Mouse (Mus musculus) forebrain, embryonic 11.5 days (tissue): Measurements from ENCODE around the gene Mpp3. TPM values are rescaled to one million over a fixed set of nuclear protein-coding genes. Genes with fewer than 3 reads are reported as not detected.

Experiments
- ATAC-seq: fragments of 200-750 bp; cut with Nextera tagmentation; replicated peaks from 2 replicates; pipeline ENCODE4 v1.8.0; 2017; ENCODE audit warnings: moderate TSS enrichment; ENCODE audit not compliant: low FRiP score
- DNase-seq: peaks from one replicate; pipeline ENCODE4 v3.0.0-alpha.2; 2017; ENCODE audit warnings: low spot score
- H3K27ac ChIP-seq: fragments of 300-500 bp; sonication (generic); 2 replicates; pipeline ENCODE4 v1.5.1; 2014; ENCODE audit warnings: low read depth, low read length
- H3K27me3 ChIP-seq: fragments of 300-500 bp; sonication (generic); 2 replicates; pipeline ENCODE4 v1.6.1; 2014; ENCODE audit warnings: mild to moderate bottlenecking, low read length, mixed read lengths; ENCODE audit not compliant: control insufficient read depth, insufficient read depth
- H3K36me3 ChIP-seq: fragments of 300-500 bp; sonication (generic); 2 replicates; pipeline ENCODE4 v1.6.1; 2014; ENCODE audit warnings: mild to moderate bottlenecking, low read length, moderate library complexity, mixed read lengths; ENCODE audit not compliant: control insufficient read depth, insufficient read depth
- H3K4me1 ChIP-seq: fragments of 300-500 bp; sonication (generic); replicated peaks from 2 replicates; pipeline ENCODE4 v1.6.1; 2014; ENCODE audit warnings: low read length, mixed read lengths; ENCODE audit not compliant: control insufficient read depth, insufficient read depth
- H3K4me2 ChIP-seq: fragments of 300-500 bp; sonication (generic); 2 replicates; pipeline ENCODE4 v1.6.1; 2014; ENCODE audit warnings: low read depth, mild to moderate bottlenecking, low read length, moderate library complexity, mixed read lengths; ENCODE audit not compliant: severe bottlenecking
- H3K4me3 ChIP-seq: fragments of 300-500 bp; sonication (generic); 2 replicates; pipeline ENCODE4 v1.5.1; 2014; ENCODE audit warnings: low read depth, low read length
- H3K9ac ChIP-seq: fragments of 300-500 bp; sonication (generic); 2 replicates; pipeline ENCODE4 v1.6.1; 2014; ENCODE audit warnings: low read length
- H3K9me3 ChIP-seq: fragments of 300-500 bp; sonication (generic); 2 replicates; pipeline ENCODE4 v1.6.1; 2016; ENCODE audit warnings: low read length, mixed read lengths; ENCODE audit not compliant: control insufficient read depth
- WGBS: fragments of 180-500 bp; shearing (Covaris S2); extraction: QIAGEN DNeasy Blood & Tissue Kit; methylation state at CpG from one replicate; pipeline ENCODE4 v1.1.7; 2014; 5-methylcytosine and 5-hydroxymethylcytosine counted together
- polyA plus RNA-seq: library from polyadenylated mRNA; unstranded; fragments of >200 nt; fragmentation: Nextera tagmentation; extraction: Ambion mirVana; gene quantifications from 2 replicates; pipeline ENCODE4 v1.2.1, GENCODE M21; 2014

Gene Mpp3
- polyA plus RNA-seq, 1 experiment from 2014 or later: 22.1 TPM

DNA sequence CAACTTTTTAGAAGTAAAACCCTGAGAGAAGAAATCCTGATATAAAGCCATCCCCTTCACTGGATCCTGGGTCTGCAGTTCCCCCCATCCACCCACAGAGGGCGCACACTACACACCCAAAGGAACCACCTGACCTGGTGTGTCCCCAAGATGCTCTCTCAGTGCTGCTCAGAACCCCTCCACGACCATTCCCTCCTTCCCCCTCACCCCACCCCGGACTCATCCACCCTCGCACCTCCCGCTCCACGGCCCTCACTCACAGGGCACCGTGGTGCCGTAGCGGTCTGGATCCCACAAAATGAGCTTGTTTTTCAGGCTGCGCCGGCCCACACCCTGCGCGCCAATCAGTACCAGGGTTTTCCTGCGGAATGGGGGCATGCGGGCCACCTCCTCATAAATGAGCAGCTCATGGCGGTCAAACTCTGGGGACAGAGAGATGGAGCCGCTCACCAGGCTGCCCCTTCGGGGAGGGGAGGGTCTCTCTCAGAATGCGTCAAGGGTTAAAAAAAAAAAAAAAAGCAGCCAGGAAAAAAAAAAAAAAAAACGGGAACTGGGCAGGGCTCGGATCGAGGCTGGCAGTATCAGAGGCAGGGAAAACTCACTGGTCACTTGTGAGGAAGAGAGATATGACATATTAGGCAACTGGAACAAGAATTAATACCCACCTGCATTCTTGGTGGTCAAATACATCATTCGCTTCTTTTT is 33.1 kb upstream of the Mpp3 start:
- peaks cover 2% of the 10 kb centered on the region; the same call in 1 of the 2 replicates for H3K4me1 ChIP-seq
- peak; percentile 87 for DNase-seq
- H3K9me3 ChIP-seq: no peaks in the 10 kb centered on the region
- no peak overlapping the region for H3K27ac ChIP-seq
- H3K36me3 ChIP-seq: no peaks in the 10 kb centered on the region; the same call in 1 of the 2 replicates
- ATAC-seq: peak; percentile 61; the same call in 1 of the 2 replicates
- H3K27me3 ChIP-seq: no peaks in the 10 kb centered on the region
- H3K4me2 ChIP-seq: peak overlapping the region; percentile 78
- 3% methylated on average over 23 of the region's 23 CpGs for WGBS
- peak overlapping the region; percentile 43 for H3K9ac ChIP-seq
- H3K4me3 ChIP-seq: peak overlapping the region; percentile 25

DNA sequence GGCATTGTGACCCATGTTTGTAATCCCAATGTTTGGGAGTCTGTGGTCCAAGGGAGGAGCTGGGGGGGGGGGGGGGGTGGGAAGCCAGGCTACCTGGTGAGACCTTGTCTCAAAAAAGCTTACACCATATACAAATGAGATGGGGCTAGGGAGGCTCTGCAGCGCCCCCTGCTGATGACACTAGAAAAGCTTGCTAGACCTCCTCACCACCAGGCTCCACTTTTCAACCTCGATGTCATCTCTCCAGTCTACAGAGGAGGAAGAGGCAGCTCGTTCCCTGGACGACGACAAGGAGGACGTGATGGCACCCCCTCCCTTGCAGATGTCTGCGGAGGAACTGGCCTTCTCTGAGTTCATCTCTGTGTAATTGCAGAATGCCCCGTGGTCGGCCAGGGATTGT is 25.6 kb upstream of the Mpp3 start:
- Histone ChIP-seq H3K4me2 (no peak overlapping the region), H3K36me3 (no peaks in the 10 kb centered on the region), H3K27me3 (no peaks in the 10 kb centered on the region), H3K9ac (no peak overlapping the region), H3K27ac (no peak overlapping the region), H3K4me1 (no peaks in the 10 kb centered on the region), H3K4me3 (no peak overlapping the region), H3K9me3 (no peaks in the 10 kb centered on the region)
- 32% methylated on average over 9 of the region's 9 CpGs for WGBS
- DNase-seq (peak; percentile 80), ATAC-seq (no peak)

DNA sequence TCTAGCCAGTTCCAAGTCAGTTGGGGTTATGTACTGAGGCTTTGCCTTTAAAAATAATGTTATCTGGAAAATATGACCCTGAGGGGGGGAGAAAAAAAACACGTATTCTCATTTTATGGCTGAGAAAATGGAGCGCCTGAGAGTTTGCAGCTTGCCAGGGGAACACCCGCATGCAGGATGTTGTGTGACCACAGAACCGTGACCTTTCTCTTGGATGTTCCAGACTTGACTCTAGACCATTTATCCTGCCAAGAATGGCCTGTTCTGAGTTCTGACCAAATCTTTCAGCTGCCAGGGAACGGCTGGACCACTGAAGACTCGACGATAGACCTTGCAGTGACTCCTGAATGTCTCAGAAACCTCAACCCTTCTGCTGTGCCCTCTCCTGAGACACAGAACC is 24.9 kb upstream of the Mpp3 start:
- Histone ChIP-seq H3K9me3 (no peaks in the 10 kb centered on the region), H3K4me2 (no peak overlapping the region), H3K9ac (no peak overlapping the region), H3K4me3 (no peak overlapping the region), H3K27ac (no peak overlapping the region), H3K27me3 (no peaks in the 10 kb centered on the region), H3K4me1 (no peaks in the 10 kb centered on the region), H3K36me3 (no peaks in the 10 kb centered on the region)
- ATAC-seq: no peak
- DNase-seq: no peak
- WGBS: 91% methylated on average over 7 of the region's 7 CpGs

DNA sequence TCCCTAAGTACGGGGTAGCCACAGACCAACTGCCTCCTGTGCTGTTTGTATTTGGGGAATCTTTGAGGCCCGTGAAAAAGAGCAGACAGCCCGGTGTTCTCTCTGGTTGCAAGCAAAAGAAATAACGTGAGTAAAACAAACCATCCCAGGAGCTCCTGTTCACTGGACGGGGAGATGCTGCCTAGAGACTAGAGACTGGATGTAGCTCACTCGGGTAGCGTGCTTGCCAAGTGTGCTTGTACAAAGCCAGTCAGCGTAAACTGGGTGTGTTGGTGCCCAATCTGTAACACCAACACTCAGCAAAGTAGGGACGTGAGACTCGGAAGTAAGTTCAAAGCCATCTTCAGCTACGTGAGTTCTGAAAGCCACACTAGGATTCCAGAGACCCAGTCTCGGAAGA is 24.4 kb upstream of the Mpp3 start:
- no peak for DNase-seq
- Histone ChIP-seq H3K27ac (no peak overlapping the region), H3K4me2 (no peak overlapping the region), H3K36me3 (no peaks in the 10 kb centered on the region), H3K4me3 (no peak overlapping the region), H3K9me3 (no peaks in the 10 kb centered on the region), H3K9ac (no peak overlapping the region), H3K4me1 (no peaks in the 10 kb centered on the region), H3K27me3 (no peaks in the 10 kb centered on the region)
- no peak for ATAC-seq
- WGBS: 85% methylated on average over 12 of the region's 12 CpGs

DNA sequence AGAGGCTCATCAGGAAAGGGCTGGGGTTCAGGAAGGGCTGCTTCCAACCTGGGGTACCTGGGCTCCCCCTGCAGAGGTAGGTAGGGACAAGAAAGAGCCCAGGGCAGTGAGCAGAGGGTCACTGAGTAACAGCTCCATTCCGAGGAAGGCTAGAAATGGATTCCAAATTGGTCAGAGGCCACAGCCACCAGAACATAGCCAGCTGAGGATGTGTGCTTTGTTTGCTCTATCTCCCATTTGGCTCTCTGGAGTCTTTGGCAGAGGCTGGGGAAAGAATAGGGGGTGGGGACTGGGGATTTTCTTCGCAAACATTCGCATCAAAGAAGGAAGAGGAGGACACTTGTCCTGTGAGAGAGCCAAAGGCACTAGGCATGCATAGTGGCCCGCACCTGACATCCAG is 23.7 kb upstream of the Mpp3 start:
- no peak for DNase-seq
- no peak overlapping the region for H3K27ac ChIP-seq
- no peak overlapping the region for H3K4me3 ChIP-seq
- no peaks in the 10 kb centered on the region for H3K27me3 ChIP-seq
- H3K9me3 ChIP-seq: no peaks in the 10 kb centered on the region
- H3K4me2 ChIP-seq: no peak overlapping the region
- H3K36me3 ChIP-seq: no peaks in the 10 kb centered on the region
- ATAC-seq: no peak
- H3K9ac ChIP-seq: no peak overlapping the region
- 44% methylated on average over 4 of the region's 4 CpGs for WGBS
- no peaks in the 10 kb centered on the region for H3K4me1 ChIP-seq

DNA sequence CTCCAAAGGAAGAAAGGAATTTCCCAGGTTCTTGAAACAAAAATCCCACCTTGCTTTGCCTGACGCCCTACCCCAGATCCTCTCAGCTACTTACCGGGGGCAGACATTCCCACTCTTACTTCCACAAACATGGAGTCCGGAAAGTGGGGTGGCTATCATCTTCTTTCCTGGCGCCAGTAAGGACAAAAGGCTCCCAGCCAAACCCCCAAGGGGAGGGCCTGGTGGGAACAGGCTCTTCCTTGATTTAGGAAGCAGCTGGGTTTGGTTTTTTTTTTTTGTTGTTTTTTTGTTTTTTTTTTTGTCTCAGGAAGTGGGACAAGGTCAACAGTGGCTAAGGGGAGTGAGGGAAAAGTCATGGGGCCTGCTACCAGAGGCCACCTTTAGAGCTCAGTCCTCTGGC is 23.3 kb upstream of the Mpp3 start:
- H3K27ac ChIP-seq: no peak overlapping the region
- no peaks in the 10 kb centered on the region for H3K9me3 ChIP-seq
- H3K36me3 ChIP-seq: no peaks in the 10 kb centered on the region
- no peaks in the 10 kb centered on the region for H3K4me1 ChIP-seq
- no peak overlapping the region for H3K4me3 ChIP-seq
- ATAC-seq (no peak), DNase-seq (no peak)
- no peaks in the 10 kb centered on the region for H3K27me3 ChIP-seq
- H3K4me2 ChIP-seq: no peak overlapping the region
- WGBS: 74% methylated on average over 4 of the region's 4 CpGs
- no peak overlapping the region for H3K9ac ChIP-seq

DNA sequence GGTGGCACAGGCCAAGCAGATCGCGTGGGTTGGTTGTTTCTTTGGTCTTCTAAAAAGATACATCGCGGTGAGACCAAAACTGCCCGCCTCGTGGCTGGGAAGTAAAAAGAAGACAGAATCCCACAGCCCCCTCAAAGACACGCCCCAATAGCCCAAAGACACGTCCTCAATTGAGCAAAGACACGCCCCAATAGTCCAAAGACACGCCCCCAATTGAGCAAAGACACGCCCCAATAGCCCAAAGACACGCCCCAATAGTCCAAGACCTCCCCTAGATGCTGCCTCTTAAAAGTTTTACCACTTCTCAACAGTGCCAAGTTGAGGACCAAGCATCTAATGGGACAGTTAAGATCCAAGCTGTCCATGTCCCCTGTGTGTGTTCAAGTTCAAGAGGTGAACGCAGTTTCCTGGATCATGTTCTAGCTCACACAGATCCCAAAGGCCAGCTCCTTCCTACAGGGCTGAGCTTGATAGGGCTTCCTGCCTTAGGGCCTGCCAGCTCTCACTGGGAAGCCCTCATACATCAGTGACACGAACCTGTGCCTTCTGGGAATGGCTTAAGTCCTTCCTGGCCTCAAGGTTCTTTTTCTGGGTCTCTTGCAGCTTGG is 21.7 kb upstream of the Mpp3 start:
- Histone ChIP-seq H3K9ac (no peak overlapping the region), H3K36me3 (no peaks in the 10 kb centered on the region), H3K9me3 (peaks cover 7% of the 10 kb centered on the region), H3K4me3 (no peak overlapping the region), H3K4me1 (no peaks in the 10 kb centered on the region), H3K27me3 (no peaks in the 10 kb centered on the region), H3K27ac (no peak overlapping the region), H3K4me2 (no peak overlapping the region)
- no peak for ATAC-seq
- DNase-seq: no peak
- WGBS: 61% methylated on average over 14 of the region's 14 CpGs

DNA sequence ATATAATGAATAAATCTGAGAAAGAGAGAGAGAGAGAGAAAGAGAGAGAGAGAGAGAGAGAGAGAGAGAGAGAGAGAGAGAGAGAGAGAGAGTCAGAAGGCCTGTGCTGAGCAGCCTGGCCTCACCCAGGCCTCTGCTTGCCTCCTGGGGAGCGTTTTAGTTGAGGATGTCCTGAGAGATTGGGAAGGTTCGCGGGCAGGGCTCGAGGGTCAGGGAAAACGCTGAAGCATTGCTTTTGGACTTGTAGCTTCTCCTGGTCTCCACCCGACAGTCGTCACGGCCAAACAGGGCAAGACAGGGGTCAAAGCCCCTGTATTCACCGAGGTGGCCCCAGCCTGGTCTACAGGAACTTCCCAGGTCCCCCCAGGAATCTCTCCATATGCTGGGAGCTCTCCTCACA is 18.3 kb upstream of the Mpp3 start:
- Histone ChIP-seq H3K4me1 (no peaks in the 10 kb centered on the region), H3K9ac (no peak overlapping the region), H3K27ac (no peak overlapping the region), H3K9me3 (peaks cover 7% of the 10 kb centered on the region), H3K36me3 (no peaks in the 10 kb centered on the region), H3K4me2 (no peak overlapping the region), H3K4me3 (no peak overlapping the region), H3K27me3 (no peaks in the 10 kb centered on the region)
- 86% methylated on average over 9 of the region's 9 CpGs for WGBS
- DNase-seq (no peak), ATAC-seq (no peak)

DNA sequence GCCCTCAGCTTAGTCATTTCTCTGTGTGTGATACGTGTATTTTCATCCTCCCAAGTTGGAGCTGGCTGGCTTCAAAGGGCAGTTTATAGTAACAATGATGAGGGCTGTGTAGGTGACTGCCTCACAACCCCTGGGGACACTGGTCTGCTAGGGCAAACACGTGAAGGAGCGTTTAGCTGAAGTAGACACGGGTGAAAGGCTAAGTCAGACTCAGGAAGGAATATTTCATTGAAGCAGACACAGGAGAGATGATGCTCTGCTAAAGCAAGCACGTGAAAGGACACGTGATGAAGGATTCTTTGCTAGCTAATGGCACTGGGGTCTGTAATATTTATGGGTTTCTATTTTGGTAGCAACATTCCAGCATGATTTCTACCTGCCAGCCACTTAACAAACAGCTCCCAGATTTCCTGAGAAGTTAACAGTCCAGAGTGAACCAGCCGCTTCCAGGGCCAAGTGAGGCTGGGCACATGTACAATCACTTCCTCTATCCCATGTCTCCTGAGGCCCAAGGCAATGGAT is 16.5 kb upstream of the Mpp3 start:
- no peak overlapping the region for H3K27ac ChIP-seq
- WGBS: 86% methylated on average over 7 of the region's 7 CpGs

More for the DNA sequence above, 16.5 kb upstream of the Mpp3 start:
- ATAC-seq (no peak), DNase-seq (no peak)
- Histone ChIP-seq H3K27me3 (no peaks in the 10 kb centered on the region), H3K36me3 (no peaks in the 10 kb centered on the region), H3K9ac (no peak overlapping the region), H3K4me1 (no peaks in the 10 kb centered on the region), H3K4me2 (no peak overlapping the region), H3K4me3 (no peak overlapping the region), H3K9me3 (peaks cover 7% of the 10 kb centered on the region)
